ENCODE assay signal across 7 mouse cellular contexts in genomic region chr14:61497716-61498490, GRCm38 (mm10). TPM values are rescaled to one million over a fixed set of nuclear protein-coding genes. Genes with fewer than 3 reads are reported as not detected.
DNase-seq lines count a peak whose midpoint lies in the region; ATAC-seq and TF ChIP-seq lines count a peak whose summit lies in the region.

No protein-coding gene starts in this region.

- no peak overlapping the region for H3K27ac ChIP-seq in cerebellum, adult 2 months (ENCODE audit: insufficient read depth, low read length)

- peak; percentile 87 for TF ChIP-seq CTCF in Patski (IDR thresholded peaks at IDR 0.05)
- peak; percentile 88 for TF ChIP-seq CTCF in cerebellum, adult 2 months (IDR thresholded peaks at IDR 0.05; ENCODE audit: borderline replicate concordance, insufficient read depth, low read depth, low read length)

- in situ Hi-C loops in Patski (cut with MboI; ENCODE audit: low pct_unique_long_range_greater_than_20kb) = loop anchor here (5.0 kb wide), 1 partner anchor 166 kb away; no protein-coding TSS in a partner anchor

- CTCF ChIA-PET in Patski (lab: Charles Lee) = interaction anchor here (0.7 to 2.2 kb wide), 12 partner anchors 9 to 176 kb away, joined by 3 to 10 read pairs (median 3); no protein-coding TSS in a partner anchor

- WGBS in cerebellum, adult 2 months = 7% methylated on average over 20 of the region's 20 CpGs

- peak; percentile 92 for ATAC-seq in Patski
- ATAC-seq in frontal cortex, adult (ENCODE audit: low TSS enrichment) = peak; percentile 99
- ATAC-seq in hematopoietic stem cell, adult 5-6 weeks (replicated peaks in 1 of 2; ENCODE audit: insufficient read depth in 1 of 2, low FRiP score in 2 of 2, low TSS enrichment in 1 of 2, low read depth in 1 of 2, poor library complexity in 2 of 2, severe bottlenecking in 2 of 2) = peak; percentile 89 to 93
- peak; percentile 93 for ATAC-seq in megakaryocyte-erythroid progenitor cell, adult 5-6 weeks (replicated peaks; ENCODE audit: low FRiP score, low TSS enrichment, poor library complexity, severe bottlenecking)

- peaks cover 4% of the 10 kb centered on the region for H3K27me3 ChIP-seq in Patski
- H3K27me3 ChIP-seq in cerebellum, adult 2 months (ENCODE audit: control insufficient read depth, insufficient read depth, low read length) = no peaks in the 10 kb centered on the region

- POLR2A ChIA-PET in Patski (lab: Charles Lee) = no interaction called here

- no peak for TF ChIP-seq POLR2A in cerebellum, adult 2 months (IDR thresholded peaks at IDR 0.05; ENCODE audit: borderline replicate concordance, insufficient read depth, low read length)

- peaks cover 4% of the 10 kb centered on the region; the same call in 1 of the 2 replicates for H3K4me1 ChIP-seq in cerebellum, adult 2 months (ENCODE audit: control insufficient read depth, insufficient read depth, low read length)

- DNase-seq in Patski (ENCODE audit: low read depth, low spot score) = peak; percentile 27
- peak; percentile 79 for DNase-seq in cerebellum, adult 2 months
- DNase-seq in left cerebral cortex, adult 18-20 months (ENCODE audit: low spot score in 2 of 2) = peak; percentile 69 to 74
- DNase-seq in right cerebral cortex, postnatal 36 days (ENCODE audit: low spot score in 2 of 2) = peak; percentile 65 to 66

- peak overlapping the region; percentile 46 for H3K4me3 ChIP-seq in cerebellum, adult 2 months (replicated peaks; ENCODE audit: insufficient read depth, low read depth, low read length)

RNA-seq across cellular contexts. Expression of gene Kpna3, which starts 58.2 kb away (rescaled TPM):
- polyA plus RNA-seq in Patski (2021) = 37.7 TPM
- polyA plus RNA-seq in cerebellum, adult 2 months (2012; rRNA removed) = 37.7 and 38.9 TPM in 2 replicates
- total RNA-seq in hematopoietic stem cell, adult 5-6 weeks (2017) = 64.2 and 69.5 TPM in 2 replicates
- 10 to 100 TPM; 71.2 to 75.3 TPM for total RNA-seq in left cerebral cortex, adult 18-20 months (2021)
- 62.5 and 65.8 TPM in 2 replicates for total RNA-seq in megakaryocyte-erythroid progenitor cell, adult 5-6 weeks (2014; fragmentation: Nextera tagmentation)
- 62.2 and 64.0 TPM in 2 replicates for total RNA-seq in megakaryocyte-erythroid progenitor cell, adult 5-6 weeks (2017)

RNA-seq across cellular contexts. Expression of gene Spryd7, which starts 58.8 kb away (rescaled TPM):
- 20.9 TPM for polyA plus RNA-seq in Patski (2021)
- polyA plus RNA-seq in cerebellum, adult 2 months (2012; rRNA removed) = 41.1 and 41.7 TPM in 2 replicates
- total RNA-seq in hematopoietic stem cell, adult 5-6 weeks (2017) = 17.9 and 25.3 TPM in 2 replicates
- 10 to 100 TPM; 46.8 to 51.6 TPM for total RNA-seq in left cerebral cortex, adult 18-20 months (2021)
- total RNA-seq in megakaryocyte-erythroid progenitor cell, adult 5-6 weeks (2014; fragmentation: Nextera tagmentation) = 8.6 and 10.7 TPM in 2 replicates
- 16.1 and 24.0 TPM in 2 replicates for total RNA-seq in megakaryocyte-erythroid progenitor cell, adult 5-6 weeks (2017)

Comparison
In these comparisons a context has a peak if more than half of its experiments do, and no peak if none do; other contexts are left out.
1. DNase-seq: peak in every context shown above with its lines; median percentile 79 in cerebellum, adult 2 months; 72 in left cerebral cortex, adult 18-20 months; 66 in right cerebral cortex, postnatal 36 days; 27 in Patski.